Mouse (Mus musculus): ENCODE data around the gene Gpc6.

GRCm38 (mm10) chr14:117958389-117958788 lies 1033.3 kb downstream of the Gpc6 start:
- TF ChIP-seq CTCF (IDR thresholded peaks at IDR 0.05; ENCODE audit: insufficient read depth, low read depth, low read length) (no peak), POLR2A (IDR thresholded peaks at IDR 0.05; ENCODE audit: insufficient read depth, low read depth, low read length) (no peak)

Measured in olfactory bulb, adult 2 months (tissue).